Mouse (Mus musculus) cerebellum, adult 9-10 months (tissue): ENCODE data around the gene Tnk1.
"Not testable (repeated sequence)": the region's sequence is repeated elsewhere in the genome, so short reads cannot be mapped to it uniquely, and the experiment has no call there.

Experiments used
- DNase-seq: peaks from one replicate; pipeline ENCODE4 v3.0.0; 2022

Gene Tnk1

GRCm38 (mm10) chr11:69878399-69878798 lies 19.9 kb upstream of the Tnk1 start:
- no peak for DNase-seq

- DNase-seq, result no peak
Measured at GRCm38 (mm10) chr11:69877878-69878277, 19.3 kb upstream of the Tnk1 start, which contains the start of gene Tmem95. Gene Tmem95 (minus strand): TSS chr11:69878018.

- peak; percentile 78 for DNase-seq
Measured at GRCm38 (mm10) chr11:69876867-69877266, 18.3 kb upstream of the Tnk1 start.

- DNase-seq, result no peak
Measured at GRCm38 (mm10) chr11:69876186-69876585, 17.7 kb upstream of the Tnk1 start.

GRCm38 (mm10) chr11:69872451-69872850 lies 13.9 kb upstream of the Tnk1 start:
- no peak for DNase-seq

GRCm38 (mm10) chr11:69871822-69872221 lies 13.3 kb upstream of the Tnk1 start:
- no peak for DNase-seq

- no peak for DNase-seq
Measured at GRCm38 (mm10) chr11:69870289-69871069, 11.9 kb upstream of the Tnk1 start.

GRCm38 (mm10) chr11:69867335-69867734 lies 8.8 kb upstream of the Tnk1 start:
- no peak for DNase-seq

- DNase-seq, result no peak
Measured at GRCm38 (mm10) chr11:69865561-69865960, 7.0 kb upstream of the Tnk1 start.

- DNase-seq, result no peak
Measured at GRCm38 (mm10) chr11:69864138-69864860, 5.8 kb upstream of the Tnk1 start.

- not testable (repeated sequence) for DNase-seq
Measured at GRCm38 (mm10) chr11:69863729-69864128, 5.2 kb upstream of the Tnk1 start.

- DNase-seq, result peak; percentile 56
Measured at GRCm38 (mm10) chr11:69855347-69855746, 3.2 kb downstream of the Tnk1 start.

GRCm38 (mm10) chr11:69854680-69855079 lies 3.9 kb downstream of the Tnk1 start:
- DNase-seq, result no peak

GRCm38 (mm10) chr11:69853994-69854393 lies 4.5 kb downstream of the Tnk1 start:
- no peak for DNase-seq

- no peak for DNase-seq
Measured at GRCm38 (mm10) chr11:69850754-69851153, 7.8 kb downstream of the Tnk1 start.

- peak; percentile 28 for DNase-seq
Measured at GRCm38 (mm10) chr11:69849884-69850283, 8.6 kb downstream of the Tnk1 start.

GRCm38 (mm10) chr11:69849128-69849527 lies 9.4 kb downstream of the Tnk1 start:
- peak; percentile 26 for DNase-seq

- DNase-seq, result peak; percentile 86
Measured at GRCm38 (mm10) chr11:69848021-69848420, 10.5 kb downstream of the Tnk1 start.

- peak; percentile 57 for DNase-seq
Measured at GRCm38 (mm10) chr11:69846738-69847688, 11.5 kb downstream of the Tnk1 start.

- peak; percentile 92 for DNase-seq
Measured at GRCm38 (mm10) chr11:69846198-69846680, 12.3 kb downstream of the Tnk1 start, which contains the start of gene Plscr3. Gene Plscr3 (plus strand): TSS chr11:69846376.

- DNase-seq, result no peak
Measured at GRCm38 (mm10) chr11:69838714-69839104, 19.8 kb downstream of the Tnk1 start.

GRCm38 (mm10) chr11:69837952-69838713 lies 20.4 kb downstream of the Tnk1 start, which contains the start of gene Tmem256:
Gene Tmem256 (plus strand): TSS chr11:69838514.
- DNase-seq, result peak; percentile 99
